Mouse (Mus musculus): ENCODE measurements at regions not wholly inside any gene's neighbourhood (a gene's known extent, or its start where the extent isn't known, plus 50 kb on each side); places are given as distances from the start of the nearest gene placed in this dataset.

- no peak for DNase-seq (ENCODE audit: low spot score in 2 of 2)
Observed at GRCm38 (mm10) chr17:4941286-4941800, 52.8 kb upstream of the Arid1b start.

GRCm38 (mm10) chr17:4942868-4943267, 51.3 kb upstream of the Arid1b start:
- no peak for DNase-seq (ENCODE audit: low spot score in 2 of 2)

Measured in frontal cortex, postnatal 14 days (tissue).